In genomic region chr8:36309326-36309725, GRCm38 (mm10) we compare ENCODE assay signal across 18 mouse cellular contexts.
"Had no signal": no experiment of that assay in that cellular context is flagged by ENCODE, and none has a peak within 500 bp of the region (broad histone marks: within the 10 kb centered on the region; RNA-seq: fewer than 3 reads in every experiment).

No protein-coding gene starts in this region.

- H3K27me3 ChIP-seq: heart, embryonic 13.5 days; hindbrain, embryonic 13.5 days; hindbrain, embryonic 15.5 days; limb, embryonic 13.5 days; limb, embryonic 15.5 days; liver, embryonic 12.5 days had no signal

- H3K9me3 ChIP-seq: heart, embryonic 13.5 days; hindbrain, embryonic 13.5 days; hindbrain, embryonic 15.5 days; limb, embryonic 13.5 days; limb, embryonic 15.5 days; liver, embryonic 12.5 days had no signal

- H3K4me1 ChIP-seq: hindbrain, embryonic 13.5 days; hindbrain, embryonic 15.5 days; liver, embryonic 12.5 days had no signal

- H3K4me3 ChIP-seq: heart, embryonic 13.5 days; hindbrain, embryonic 13.5 days; hindbrain, embryonic 15.5 days; layer of hippocampus, adult 2 months; limb, embryonic 13.5 days; limb, embryonic 15.5 days; liver, embryonic 12.5 days had no signal

- DNase-seq: gastrocnemius, postnatal 36 days; kidney, adult 11 months; kidney, adult 2 months; kidney, adult 9 months; kidney, postnatal 10 days; kidney, postnatal 25 days; kidney, postnatal 4 days had no signal

- H3K36me3 ChIP-seq: heart, embryonic 13.5 days; hindbrain, embryonic 13.5 days; hindbrain, embryonic 15.5 days; limb, embryonic 13.5 days; limb, embryonic 15.5 days; liver, embryonic 12.5 days had no signal

- H3K4me2 ChIP-seq: hindbrain, embryonic 13.5 days; hindbrain, embryonic 15.5 days; limb, embryonic 13.5 days; liver, embryonic 12.5 days had no signal

- H3K27ac ChIP-seq: heart, adult 2 months; hindbrain, embryonic 13.5 days; liver, embryonic 12.5 days; liver, embryonic 14.5 days had no signal

- H3K9ac ChIP-seq: forebrain, postnatal 0 days; hindbrain, embryonic 13.5 days; hindbrain, embryonic 15.5 days; limb, embryonic 13.5 days; limb, embryonic 15.5 days; liver, embryonic 12.5 days; liver, embryonic 14.5 days had no signal

- ATAC-seq: intestine, embryonic 16.5 days; liver, embryonic 12.5 days had no signal
